10 mouse cellular contexts compared by ENCODE assay signal in the genomic region with DNA sequence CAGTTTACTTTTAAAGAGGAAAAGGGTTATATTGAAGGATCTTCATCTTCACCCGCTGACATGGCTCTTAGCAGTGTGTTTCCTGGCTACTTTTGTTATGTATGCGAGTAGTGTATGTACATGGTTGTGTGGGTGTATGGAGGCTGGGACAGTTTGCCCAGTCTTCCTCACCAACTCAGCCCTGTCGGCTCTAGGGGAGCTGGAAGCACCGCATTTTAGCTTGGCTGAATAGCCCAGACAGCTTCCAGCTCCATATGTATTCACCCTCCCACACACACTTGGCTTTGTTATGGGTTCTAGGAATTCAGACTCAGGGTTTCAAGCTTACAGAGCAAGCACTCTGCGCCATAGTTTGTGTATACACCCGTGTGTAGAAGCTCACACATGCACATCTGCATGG. TPM values are rescaled to one million over a fixed set of nuclear protein-coding genes. Genes with fewer than 3 reads are reported as not detected.
DNase-seq lines count a peak whose midpoint lies in the region; ATAC-seq lines count a peak whose summit lies in the region.
"Had no signal": no experiment of that assay in that cellular context is flagged by ENCODE, and none has a peak within 500 bp of the region (broad histone marks: within the 10 kb centered on the region; RNA-seq: fewer than 3 reads in every experiment).

No protein-coding gene starts in this region.

- no peak overlapping the region for H3K4me3 ChIP-seq in forebrain, embryonic 14.5 days (ENCODE audit: low read depth, low read length)
- H3K4me3 ChIP-seq in forebrain, embryonic 11.5 days (ENCODE audit: low read depth, low read length), result no peak overlapping the region
- H3K4me3 ChIP-seq: hindbrain, embryonic 13.5 days had no signal

- no peak for DNase-seq in forebrain, embryonic 14.5 days (ENCODE audit: low spot score)
- no peak for DNase-seq in forebrain, embryonic 11.5 days (ENCODE audit: low spot score)
- peak; percentile 80 for DNase-seq in right cerebral cortex, adult 18-20 months
- no peak for DNase-seq in right cerebral cortex, postnatal 4 days
- DNase-seq in left cerebral cortex, adult 9 months (ENCODE audit: low spot score in 2 of 2), result peak; percentile 42 to 78
- DNase-seq in heart, postnatal 10 days, result no peak
- DNase-seq in kidney, adult 8-10 months, result no peak

- no peak overlapping the region for H3K4me2 ChIP-seq in forebrain, embryonic 14.5 days (ENCODE audit: low read length)
- H3K4me2 ChIP-seq in forebrain, embryonic 11.5 days (ENCODE audit: low read depth, low read length, severe bottlenecking), result no peak overlapping the region
- H3K4me2 ChIP-seq: hindbrain, embryonic 13.5 days had no signal

- H3K36me3 ChIP-seq in forebrain, embryonic 14.5 days (ENCODE audit: control insufficient read depth, insufficient read depth, low read length), result peaks cover 40% of the 10 kb centered on the region
- no peaks in the 10 kb centered on the region; the same call in 1 of the 2 replicates for H3K36me3 ChIP-seq in forebrain, embryonic 11.5 days (ENCODE audit: control insufficient read depth, insufficient read depth, low read length)

- H3K9ac ChIP-seq in forebrain, embryonic 14.5 days (ENCODE audit: low read length), result no peak overlapping the region
- no peak overlapping the region for H3K9ac ChIP-seq in forebrain, embryonic 11.5 days (ENCODE audit: low read length)
- H3K9ac ChIP-seq: hindbrain, embryonic 13.5 days; liver, embryonic 14.5 days had no signal

- WGBS in forebrain, embryonic 14.5 days, result 72% methylated on average over 6 of the region's 6 CpGs
- 77% methylated on average over 6 of the region's 6 CpGs for WGBS in forebrain, embryonic 11.5 days

- 0 out of 2 replicates have a peak, but pooled peaks have one; percentile 32 for ATAC-seq in forebrain, embryonic 14.5 days
- no peak for ATAC-seq in forebrain, embryonic 11.5 days (replicated peaks; ENCODE audit: low FRiP score)
- no peak for ATAC-seq in granulocyte monocyte progenitor cell, adult 5-6 weeks (replicated peaks; ENCODE audit: poor library complexity, severe bottlenecking)

- no peaks in the 10 kb centered on the region for H3K27me3 ChIP-seq in forebrain, embryonic 14.5 days (replicated peaks; ENCODE audit: control insufficient read depth, insufficient read depth, low read length)
- H3K27me3 ChIP-seq in forebrain, embryonic 11.5 days (ENCODE audit: control insufficient read depth, insufficient read depth, low read length), result no peaks in the 10 kb centered on the region
- H3K27me3 ChIP-seq: hindbrain, embryonic 13.5 days had no signal

- intact Hi-C loops in heart, postnatal 10 days (cut with DNase I), result loop anchor here (2.0 kb wide), 1 partner anchor 56 kb away; no protein-coding TSS in a partner anchor

- no peak overlapping the region for H3K27ac ChIP-seq in forebrain, embryonic 14.5 days (ENCODE audit: low read depth, low read length)
- H3K27ac ChIP-seq in forebrain, embryonic 11.5 days (ENCODE audit: low read depth, low read length), result no peak overlapping the region
- H3K27ac ChIP-seq: hindbrain, embryonic 13.5 days; liver, embryonic 14.5 days had no signal

- H3K9me3 ChIP-seq in forebrain, embryonic 14.5 days (replicated peaks; ENCODE audit: control insufficient read depth, low read length), result no peaks in the 10 kb centered on the region
- no peaks in the 10 kb centered on the region for H3K9me3 ChIP-seq in forebrain, embryonic 11.5 days (ENCODE audit: control insufficient read depth, low read length)
- H3K9me3 ChIP-seq: hindbrain, embryonic 13.5 days had no signal

- no peaks in the 10 kb centered on the region for H3K4me1 ChIP-seq in forebrain, embryonic 14.5 days (ENCODE audit: control insufficient read depth, insufficient read depth, low read length)
- no peaks in the 10 kb centered on the region for H3K4me1 ChIP-seq in forebrain, embryonic 11.5 days (replicated peaks; ENCODE audit: control insufficient read depth, insufficient read depth, low read length)
- H3K4me1 ChIP-seq: hindbrain, embryonic 13.5 days had no signal

RNA-seq across cellular contexts. Expression of a gene that starts 15.6 kb away (rescaled TPM):
- polyA plus RNA-seq in forebrain, embryonic 14.5 days (2014; fragmentation: Nextera tagmentation; extraction: Ambion mirVana), result 27.7 and 37.1 TPM in 2 replicates
- polyA plus RNA-seq in forebrain, embryonic 11.5 days (2014; fragmentation: Nextera tagmentation; extraction: Ambion mirVana), result 44.9 and 46.2 TPM in 2 replicates
- 87.7 and 90.3 TPM in 2 replicates for total RNA-seq in granulocyte monocyte progenitor cell, adult 5-6 weeks (2014; fragmentation: Nextera tagmentation)
- total RNA-seq in granulocyte monocyte progenitor cell, adult 5-6 weeks (2017), result 67.3 and 124 TPM in 2 replicates
- total RNA-seq in heart, postnatal 10 days (2021), result 10 to 100 TPM; 21.9 to 22.1 TPM

RNA-seq across cellular contexts. Expression of a gene that starts 15.9 kb away (rescaled TPM):
- 428 and 447 TPM in 2 replicates for polyA plus RNA-seq in forebrain, embryonic 14.5 days (2014; fragmentation: Nextera tagmentation; extraction: Ambion mirVana)
- 508 and 555 TPM in 2 replicates for polyA plus RNA-seq in forebrain, embryonic 11.5 days (2014; fragmentation: Nextera tagmentation; extraction: Ambion mirVana)
- total RNA-seq in granulocyte monocyte progenitor cell, adult 5-6 weeks (2014; fragmentation: Nextera tagmentation), result 160 and 220 TPM in 2 replicates
- 133 and 136 TPM in 2 replicates for total RNA-seq in granulocyte monocyte progenitor cell, adult 5-6 weeks (2017)
- total RNA-seq in heart, postnatal 10 days (2021), result 100 to 1,000 TPM; 134 to 137 TPM

RNA-seq across cellular contexts. Expression of a gene that starts 26.8 kb away (rescaled TPM):
- 5.8 and 6.6 TPM in 2 replicates for polyA plus RNA-seq in forebrain, embryonic 14.5 days (2014; fragmentation: Nextera tagmentation; extraction: Ambion mirVana)
- 8.3 TPM in 2 replicates for polyA plus RNA-seq in forebrain, embryonic 11.5 days (2014; fragmentation: Nextera tagmentation; extraction: Ambion mirVana)
- 0.30 and 5.4 TPM in 2 replicates for total RNA-seq in granulocyte monocyte progenitor cell, adult 5-6 weeks (2014; fragmentation: Nextera tagmentation)
- 6.9 and 7.6 TPM in 2 replicates for total RNA-seq in granulocyte monocyte progenitor cell, adult 5-6 weeks (2017)
- total RNA-seq in heart, postnatal 10 days (2021), result 1 to 10 TPM; 5.9 to 7.1 TPM

Comparison
In these comparisons a context has a peak if more than half of its experiments do, and no peak if none do; other contexts are left out.
1. DNase-seq: peak in right cerebral cortex, adult 18-20 months (single experiment) and left cerebral cortex, adult 9 months (2 of 2); none in forebrain, embryonic 14.5 days (single experiment), forebrain, embryonic 11.5 days (single experiment), right cerebral cortex, postnatal 4 days (single experiment), heart, postnatal 10 days (0 of 2) and kidney, adult 8-10 months (0 of 2).